9 mouse cellular contexts compared by ENCODE assay signal in genomic region chr11:119026203-119026602, GRCm38 (mm10). TPM values are rescaled to one million over a fixed set of nuclear protein-coding genes. Genes with fewer than 3 reads are reported as not detected.
DNase-seq lines count a peak whose midpoint lies in the region; ATAC-seq and TF ChIP-seq lines count a peak whose summit lies in the region.
"Had no signal": no experiment of that assay in that cellular context is flagged by ENCODE, and none has a peak within 500 bp of the region (broad histone marks: within the 10 kb centered on the region; RNA-seq: fewer than 3 reads in every experiment).

No protein-coding gene starts in this region.

- peaks cover 19 to 48% of the 10 kb centered on the region in 2 experiments for H3K4me1 ChIP-seq in CH12.LX (ENCODE audit: control insufficient read depth in 1 of 2, insufficient read depth in 2 of 2)
- peaks cover 29% of the 10 kb centered on the region for H3K4me1 ChIP-seq in heart, embryonic 11.5 days (ENCODE audit: control insufficient read depth, insufficient read depth, low read length)

- WGBS in heart, embryonic 11.5 days (ENCODE audit: insufficient replicate concordance), result 37% methylated on average over 12 of the region's 12 CpGs

- ATAC-seq in heart, embryonic 11.5 days (replicated peaks; ENCODE audit: insufficient number of reproducible peaks, low FRiP score, low TSS enrichment), result no peak

- no peaks in the 10 kb centered on the region for H3K79me2 ChIP-seq in CH12.LX (replicated peaks; ENCODE audit: control insufficient read depth, extremely low read depth, insufficient read depth, poor library complexity, severe bottlenecking)

- no peak for TF ChIP-seq POLR2A in CH12.LX (IDR thresholded peaks at IDR 0.05; ENCODE audit: low read depth, low read length)

- TF ChIP-seq CTCF in CH12.LX (conservative IDR thresholded peaks at IDR 0.05 in 1 of 2, IDR thresholded peaks at IDR 0.05 in 1 of 2; ENCODE audit: low read depth in 2 of 2, low read length in 2 of 2), result peak in 1 of 2 experiments; percentile 39; a peak in 2 of 4 replicates

- H3K9ac ChIP-seq in CH12.LX (ENCODE audit: insufficient read depth, low read depth), result no peak overlapping the region
- H3K9ac ChIP-seq in heart, embryonic 11.5 days (ENCODE audit: low read depth, low read length), result no peak overlapping the region

- H3K27me3 ChIP-seq in CH12.LX (replicated peaks), result peaks cover 48% of the 10 kb centered on the region
- peaks cover 8% of the 10 kb centered on the region for H3K27me3 ChIP-seq in heart, embryonic 11.5 days (ENCODE audit: control insufficient read depth, insufficient read depth, low read length)

- dilution Hi-C loops in CH12.LX (cut with MboI; ENCODE audit: extremely low pct_ligation_motif_present, extremely low pct_unique_long_range_greater_than_20kb, low sequenced_read_pairs), result no loop called here

- H3K27ac ChIP-seq in CH12.LX (ENCODE audit: insufficient read depth, low read depth), result no peak overlapping the region
- H3K27ac ChIP-seq in heart, embryonic 11.5 days (ENCODE audit: low read depth, low read length), result no peak overlapping the region

- peak; percentile 30 for TF ChIP-seq RAD21 in CH12.LX (IDR thresholded peaks at IDR 0.05; ENCODE audit: low read depth, low read length)

- peaks cover 39 to 43% of the 10 kb centered on the region in 2 experiments for H3K36me3 ChIP-seq in CH12.LX (replicated peaks in 1 of 2; ENCODE audit: control insufficient read depth in 1 of 2, insufficient read depth in 1 of 2, low read length in 1 of 2)
- peaks cover 26% of the 10 kb centered on the region for H3K36me3 ChIP-seq in heart, embryonic 11.5 days (ENCODE audit: control insufficient read depth, insufficient read depth, low read length)

- H3K9me3 ChIP-seq in CH12.LX (replicated peaks; ENCODE audit: low read length), result no peaks in the 10 kb centered on the region
- no peaks in the 10 kb centered on the region for H3K9me3 ChIP-seq in heart, embryonic 11.5 days (replicated peaks; ENCODE audit: control insufficient read depth, low read length)

- in situ Hi-C loops in CH12.LX (cut with MboI; ENCODE audit: low pct_ligation_motif_present, low pct_unique_long_range_greater_than_20kb, low sequenced_read_pairs), result no loop called here

- peak; percentile 27 for DNase-seq in 3T3-L1 (ENCODE audit: low read depth, low spot score)
- DNase-seq in CH12.LX (ENCODE audit: extremely low read depth), result peak; percentile 88
- peak; percentile 68 to 77 for DNase-seq in kidney, postnatal 4 days
- no peak for DNase-seq in adipocyte (ENCODE audit: low spot score)
- no peak for DNase-seq in embryo, embryonic 11 days
- no peak for DNase-seq in right cerebral cortex, postnatal 36 days (ENCODE audit: low spot score in 2 of 2)
- no peak for DNase-seq in ovary, postnatal 14 days (ENCODE audit: low spot score)

- peak; percentile 24; the same call in 1 of the 2 replicates for TF ChIP-seq EP300 in CH12.LX (IDR thresholded peaks at IDR 0.05; ENCODE audit: low read length)

- H3K4me2 ChIP-seq in CH12.LX (ENCODE audit: insufficient read depth, low read depth, poor library complexity, severe bottlenecking), result peak overlapping the region; percentile 32; the same call in 1 of the 2 replicates
- peak overlapping the region; percentile 43 for H3K4me2 ChIP-seq in heart, embryonic 11.5 days

- H3K4me3 ChIP-seq in CH12.LX (replicated peaks in 1 of 3; ENCODE audit: low read depth in 2 of 3, low read length in 2 of 3, poor library complexity in 1 of 3), result peak overlapping the region in 2 of 3 experiments; percentile 14 to 32
- H3K4me3 ChIP-seq in heart, embryonic 11.5 days (ENCODE audit: low read depth, low read length), result no peak overlapping the region

TF ChIP-seq in CH12.LX, 34 proteins besides CTCF, POLR2A, EP300 and RAD21:
- TF ChIP-seq JUND (conservative IDR thresholded peaks at IDR 0.05; ENCODE audit: low read depth, low read length) (no peak), ZMIZ1 (IDR thresholded peaks at IDR 0.05; ENCODE audit: low read depth, low read length) (no peak), CHD1 (IDR thresholded peaks at IDR 0.05; ENCODE audit: low read depth, low read length) (no peak), NRF1 (IDR thresholded peaks at IDR 0.05; ENCODE audit: low read depth, low read length) (0 out of 2 replicates have a peak, but pooled peaks have one; percentile 8), ELF1 (IDR thresholded peaks at IDR 0.05; ENCODE audit: low read depth, low read length) (peak; percentile 78), MXI1 (IDR thresholded peaks at IDR 0.05; ENCODE audit: low read depth, low read length) (no peak), SIN3A (IDR thresholded peaks at IDR 0.05; ENCODE audit: low read length) (no peak), HCFC1 (IDR thresholded peaks at IDR 0.05; ENCODE audit: low read depth, low read length) (no peak), TCF12 (IDR thresholded peaks at IDR 0.05; ENCODE audit: low read depth, low read length) (0 out of 2 replicates have a peak, but pooled peaks have one; percentile 44), NELFE (IDR thresholded peaks at IDR 0.05; ENCODE audit: low read depth, low read length) (no peak), MAZ (IDR thresholded peaks at IDR 0.05; ENCODE audit: low read depth, low read length) (no peak), MYC (IDR thresholded peaks at IDR 0.05; ENCODE audit: low read depth, low read length) (no peak), UBTF (IDR thresholded peaks at IDR 0.05; ENCODE audit: low read depth, low read length) (no peak), ETS1 (conservative IDR thresholded peaks at IDR 0.05; ENCODE audit: low read depth, low read length) (no peak), CHD2 (IDR thresholded peaks at IDR 0.05; ENCODE audit: low read length) (no peak), KAT2A (IDR thresholded peaks at IDR 0.05; ENCODE audit: insufficient replicate concordance, low read length) (peak; percentile 59; the same call in 1 of the 2 replicates), POLR2AphosphoS2 (IDR thresholded peaks at IDR 0.05; ENCODE audit: low read depth, low read length) (no peak), SMC3 (IDR thresholded peaks at IDR 0.05; ENCODE audit: low read depth, low read length) (peak; percentile 7; the same call in 1 of the 2 replicates), ZKSCAN1 (IDR thresholded peaks at IDR 0.05; ENCODE audit: borderline replicate concordance, low read depth, low read length) (no peak), RCOR1 (conservative IDR thresholded peaks at IDR 0.05; ENCODE audit: low read depth, low read length) (no peak), JUN (IDR thresholded peaks at IDR 0.05; ENCODE audit: insufficient read depth, low read depth, low read length) (no peak), PAX5 (IDR thresholded peaks at IDR 0.05; ENCODE audit: low read length) (no peak), ZNF384 (IDR thresholded peaks at IDR 0.05; ENCODE audit: low read depth, low read length) (no peak), GABPA (IDR thresholded peaks at IDR 0.05; ENCODE audit: insufficient replicate concordance, low read depth, low read length) (no peak), MEF2A (IDR thresholded peaks at IDR 0.05; ENCODE audit: borderline replicate concordance, low read depth, low read length) (no peak)
TF ChIP-seq in CH12.LX: peak in this region for 5.

RNA-seq across cellular contexts. Expression of gene Cbx2, which starts 3.4 kb away (rescaled TPM):
- total RNA-seq in CH12.LX (2012; rRNA removed), result 10.9 and 15.5 TPM in 2 replicates
- 2.6 and 2.8 TPM in 2 replicates for total RNA-seq in CH12.LX (2014; rRNA removed)
- polyA plus RNA-seq in CH12.LX (2012; ENCODE audit: insufficient read length, low read depth), result 3.6 and 3.9 TPM in 2 replicates
- polyA plus RNA-seq in heart, embryonic 11.5 days (2014; fragmentation: Nextera tagmentation; extraction: Ambion mirVana), result 23.6 and 23.8 TPM in 2 replicates

RNA-seq across cellular contexts. Expression of gene Cbx8, which starts 14.6 kb away (rescaled TPM):
- total RNA-seq in CH12.LX (2012; rRNA removed), result 8.5 and 10.2 TPM in 2 replicates
- 6.2 and 7.7 TPM in 2 replicates for total RNA-seq in CH12.LX (2014; rRNA removed)
- polyA plus RNA-seq in CH12.LX (2012; ENCODE audit: insufficient read length, low read depth), result 6.0 and 7.5 TPM in 2 replicates
- 6.7 and 7.8 TPM in 2 replicates for polyA plus RNA-seq in heart, embryonic 11.5 days (2014; fragmentation: Nextera tagmentation; extraction: Ambion mirVana)

RNA-seq across cellular contexts. Expression of gene Enpp7, which starts 38.2 kb away (rescaled TPM):
- total RNA-seq in CH12.LX (2012; rRNA removed), result not detected in 2 replicates
- total RNA-seq in CH12.LX (2014; rRNA removed), result not detected in 2 replicates
- polyA plus RNA-seq in CH12.LX (2012; ENCODE audit: insufficient read length, low read depth), result not detected in 2 replicates
- polyA plus RNA-seq in heart, embryonic 11.5 days (2014; fragmentation: Nextera tagmentation; extraction: Ambion mirVana), result not detected in 2 replicates
- total RNA-seq: adrenal gland, postnatal 36 days had no signal

RNA-seq across cellular contexts. Expression of gene Cbx4, which starts 59.8 kb away (rescaled TPM):
- total RNA-seq in CH12.LX (2012; rRNA removed) (30.6 and 40.4 TPM in 2 replicates), CH12.LX (2014; rRNA removed) (11.4 and 15.0 TPM in 2 replicates)
- 26.0 and 29.8 TPM in 2 replicates for polyA plus RNA-seq in CH12.LX (2012; ENCODE audit: insufficient read length, low read depth)
- 6.3 and 7.7 TPM in 2 replicates for polyA plus RNA-seq in heart, embryonic 11.5 days (2014; fragmentation: Nextera tagmentation; extraction: Ambion mirVana)

Comparison
In these comparisons a context has a peak if more than half of its experiments do, and no peak if none do; other contexts are left out.
1. DNase-seq: peak in 3T3-L1 (single experiment), CH12.LX (single experiment) and kidney, postnatal 4 days (2 of 2); none in adipocyte (single experiment), embryo, embryonic 11 days (single experiment), right cerebral cortex, postnatal 36 days (0 of 2) and ovary, postnatal 14 days (single experiment).